Mouse (Mus musculus) neural tube, embryonic 13.5 days (tissue): ENCODE measurements around the gene Rarg. TPM values are rescaled to one million over a fixed set of nuclear protein-coding genes. Genes with fewer than 3 reads are reported as not detected.
A peak's percentile ranks its signal among the peaks of the same experiment; 100 is the strongest.

ENCODE experiments used
- ATAC-seq: fragments of 200-750 bp; cut with Nextera tagmentation; 2 replicates; pipeline ENCODE4 v1.8.0; 2017; ENCODE audit warnings: low read depth, mild to moderate bottlenecking, moderate TSS enrichment, moderate library complexity
- H3K27ac ChIP-seq: fragments of 300-500 bp; sonication (generic); replicated peaks from 2 replicates; pipeline ENCODE4 v1.5.1; 2015; ENCODE audit warnings: moderate library complexity, mild to moderate bottlenecking, inconsistent platforms
- H3K27me3 ChIP-seq: fragments of 300-500 bp; sonication (generic); 2 replicates; pipeline ENCODE4 v1.6.1; 2015; ENCODE audit warnings: mild to moderate bottlenecking, inconsistent platforms
- H3K36me3 ChIP-seq: fragments of 300-500 bp; sonication (generic); 2 replicates; pipeline ENCODE4 v1.6.1; 2015; ENCODE audit warnings: mild to moderate bottlenecking, inconsistent platforms
- H3K4me1 ChIP-seq: fragments of 300-500 bp; sonication (generic); replicated peaks from 2 replicates; pipeline ENCODE4 v1.6.1; 2015; ENCODE audit warnings: inconsistent platforms
- H3K4me2 ChIP-seq: fragments of 300-500 bp; sonication (generic); 2 replicates; pipeline ENCODE4 v1.6.1; 2015; ENCODE audit warnings: inconsistent platforms, mild to moderate bottlenecking, moderate library complexity
- H3K4me3 ChIP-seq: fragments of 300-500 bp; sonication (generic); 2 replicates; pipeline ENCODE4 v1.5.1; 2015; ENCODE audit warnings: mild to moderate bottlenecking, inconsistent platforms
- H3K9ac ChIP-seq: fragments of 300-500 bp; sonication (generic); 2 replicates; pipeline ENCODE4 v1.6.1; 2015; ENCODE audit warnings: moderate library complexity, mild to moderate bottlenecking, inconsistent platforms
- H3K9me3 ChIP-seq: fragments of 300-500 bp; sonication (generic); 2 replicates; pipeline ENCODE4 v1.6.1; 2016; ENCODE audit warnings: inconsistent platforms
- WGBS: fragments of 180-500 bp; shearing (Covaris S2); methylation state at CpG from one replicate; pipeline ENCODE4 v1.1.7; 2015; 5-methylcytosine and 5-hydroxymethylcytosine counted together
- polyA plus RNA-seq: library from polyadenylated mRNA; unstranded; fragments of >200 nt; fragmentation: Nextera tagmentation; extraction: Ambion mirVana; gene quantifications from 2 replicates; pipeline ENCODE4 v1.2.1, GENCODE M21; 2015

The Rarg gene
- polyA plus RNA-seq, 1 experiment from 2014 or later, result 8.5 TPM

- WGBS, result 10% methylated on average over 22 of the region's 22 CpGs
- H3K27me3 ChIP-seq, result peaks cover 34% of the 10 kb centered on the region
- ATAC-seq, result no peak
- peak overlapping the region; percentile 60 for H3K9ac ChIP-seq
- H3K4me1 ChIP-seq, result peaks cover 56% of the 10 kb centered on the region
- no peaks in the 10 kb centered on the region for H3K36me3 ChIP-seq
- H3K9me3 ChIP-seq, result no peaks in the 10 kb centered on the region
- peak overlapping the region; percentile 92 for H3K4me2 ChIP-seq
- H3K4me3 ChIP-seq, result peak overlapping the region; percentile 55; the same call in 1 of the 2 replicates
- peak overlapping the region; percentile 24; the same call in 1 of the 2 replicates for H3K27ac ChIP-seq
These were observed 13.8 kb downstream of the Rarg start for GRCm38 (mm10) chr15:102243229-102244190.

GRCm38 (mm10) chr15:102242404-102243228, 14.7 kb downstream of the Rarg start:
- ATAC-seq, result no peak
- H3K4me2 ChIP-seq, result peak overlapping the region; percentile 92; the same call in 1 of the 2 replicates
- no peaks in the 10 kb centered on the region for H3K9me3 ChIP-seq
- H3K9ac ChIP-seq, result no peak overlapping the region
- peaks cover 32% of the 10 kb centered on the region for H3K27me3 ChIP-seq
- WGBS, result 25% methylated on average over 12 of the region's 12 CpGs
- peaks cover 47% of the 10 kb centered on the region for H3K4me1 ChIP-seq
- no peak overlapping the region for H3K27ac ChIP-seq
- H3K36me3 ChIP-seq, result 0 out of 2 replicates have a peak, but pooled peaks cover 2% of the 10 kb centered on the region
- H3K4me3 ChIP-seq, result no peak overlapping the region

GRCm38 (mm10) chr15:102240607-102241006, 16.7 kb downstream of the Rarg start:
- no peak overlapping the region for H3K4me2 ChIP-seq
- peaks cover 32% of the 10 kb centered on the region for H3K4me1 ChIP-seq
- H3K27me3 ChIP-seq, result peaks cover 32% of the 10 kb centered on the region
- H3K9me3 ChIP-seq, result no peaks in the 10 kb centered on the region
- no peak for ATAC-seq
- H3K36me3 ChIP-seq, result 0 out of 2 replicates have a peak, but pooled peaks cover 5% of the 10 kb centered on the region
- no peak overlapping the region for H3K27ac ChIP-seq
- no peak overlapping the region for H3K4me3 ChIP-seq
- 80% methylated on average over 4 of the region's 4 CpGs for WGBS
- H3K9ac ChIP-seq, result no peak overlapping the region

GRCm38 (mm10) chr15:102239851-102240250, 17.5 kb downstream of the Rarg start:
- Histone ChIP-seq H3K4me1 (peaks cover 24% of the 10 kb centered on the region), H3K9me3 (no peaks in the 10 kb centered on the region), H3K27me3 (peaks cover 24% of the 10 kb centered on the region), H3K4me3 (no peak overlapping the region), H3K36me3 (0 out of 2 replicates have a peak, but pooled peaks cover 5% of the 10 kb centered on the region), H3K9ac (no peak overlapping the region), H3K27ac (no peak overlapping the region), H3K4me2 (no peak overlapping the region)
- ATAC-seq, result no peak
- WGBS, result 77% methylated on average over 11 of the region's 11 CpGs

GRCm38 (mm10) chr15:102239260-102239590, 18.1 kb downstream of the Rarg start:
- Histone ChIP-seq H3K9ac (no peak overlapping the region), H3K9me3 (no peaks in the 10 kb centered on the region), H3K4me2 (no peak overlapping the region), H3K4me1 (peaks cover 19% of the 10 kb centered on the region), H3K27ac (no peak overlapping the region), H3K4me3 (no peak overlapping the region), H3K36me3 (0 out of 2 replicates have a peak, but pooled peaks cover 5% of the 10 kb centered on the region), H3K27me3 (peaks cover 18% of the 10 kb centered on the region)
- 14% methylated on average over 9 of the region's 9 CpGs for WGBS
- peak; percentile 81 for ATAC-seq

GRCm38 (mm10) chr15:102238543-102239259, 18.6 kb downstream of the Rarg start:
- no peak overlapping the region for H3K4me3 ChIP-seq
- H3K36me3 ChIP-seq, result 0 out of 2 replicates have a peak, but pooled peaks cover 5% of the 10 kb centered on the region
- no peak overlapping the region for H3K4me2 ChIP-seq
- no peaks in the 10 kb centered on the region for H3K9me3 ChIP-seq
- no peak overlapping the region for H3K9ac ChIP-seq
- WGBS, result 87% methylated on average over 14 of the region's 14 CpGs
- no peak for ATAC-seq
- H3K27ac ChIP-seq, result no peak overlapping the region
- peaks cover 13% of the 10 kb centered on the region for H3K27me3 ChIP-seq
- peaks cover 14% of the 10 kb centered on the region for H3K4me1 ChIP-seq

GRCm38 (mm10) chr15:102235371-102236027, 21.8 kb downstream of the Rarg start:
- H3K4me3 ChIP-seq, result no peak overlapping the region
- no peaks in the 10 kb centered on the region for H3K9me3 ChIP-seq
- H3K9ac ChIP-seq, result 0 out of 2 replicates have a peak overlapping the region, but pooled peaks have one; percentile 35
- ATAC-seq, result no peak
- no peak overlapping the region for H3K4me2 ChIP-seq
- H3K27ac ChIP-seq, result no peak overlapping the region
- H3K36me3 ChIP-seq, result 0 out of 2 replicates have a peak, but pooled peaks cover 5% of the 10 kb centered on the region
- WGBS, result 46% methylated on average over 21 of the region's 21 CpGs
- H3K4me1 ChIP-seq, result no peaks in the 10 kb centered on the region; the same call in 1 of the 2 replicates
- H3K27me3 ChIP-seq, result no peaks in the 10 kb centered on the region

- no peak overlapping the region for H3K27ac ChIP-seq
- no peak overlapping the region for H3K9ac ChIP-seq
- ATAC-seq, result no peak
- H3K9me3 ChIP-seq, result no peaks in the 10 kb centered on the region
- no peaks in the 10 kb centered on the region; the same call in 1 of the 2 replicates for H3K4me1 ChIP-seq
- H3K27me3 ChIP-seq, result no peaks in the 10 kb centered on the region
- WGBS, result 14% methylated on average over 2 of the region's 2 CpGs
- no peak overlapping the region for H3K4me2 ChIP-seq
- H3K36me3 ChIP-seq, result 0 out of 2 replicates have a peak, but pooled peaks cover 5% of the 10 kb centered on the region
- H3K4me3 ChIP-seq, result no peak overlapping the region
These were observed 23.4 kb downstream of the Rarg start for GRCm38 (mm10) chr15:102233896-102234295.

GRCm38 (mm10) chr15:102232764-102233163, 24.6 kb downstream of the Rarg start:
- Histone ChIP-seq H3K27ac (no peak overlapping the region), H3K9ac (no peak overlapping the region), H3K4me3 (no peak overlapping the region)

GRCm38 (mm10) chr15:102231748-102232147, 25.6 kb downstream of the Rarg start, which contains the start of gene Itgb7:
Gene Itgb7 (minus strand): TSS chr15:102231944.
- ATAC-seq, result no peak
- Histone ChIP-seq H3K4me1 (no peaks in the 10 kb centered on the region; the same call in 1 of the 2 replicates), H3K9ac (no peak within 1 kb of the TSS), H3K4me3 (no peak within 1 kb of the TSS), H3K9me3 (no peaks in the 10 kb centered on the region), H3K27ac (no peak within 1 kb of the TSS), H3K27me3 (no peaks in the 10 kb centered on the region), H3K36me3 (0 out of 2 replicates have a peak, but pooled peaks cover 3% of the 10 kb centered on the region), H3K4me2 (no peak within 1 kb of the TSS)
- WGBS, result 63% methylated on average over 6 of the region's 6 CpGs

More at GRCm38 (mm10) chr15:102232764-102233163, 24.6 kb downstream of the Rarg start:
- Histone ChIP-seq H3K9me3 (no peaks in the 10 kb centered on the region), H3K27me3 (no peaks in the 10 kb centered on the region), H3K36me3 (0 out of 2 replicates have a peak, but pooled peaks cover 5% of the 10 kb centered on the region), H3K4me1 (no peaks in the 10 kb centered on the region; the same call in 1 of the 2 replicates), H3K4me2 (no peak overlapping the region)
- ATAC-seq, result no peak
- WGBS, result 87% methylated on average over 7 of the region's 7 CpGs
